Mouse (Mus musculus) testis, adult 2 months (tissue): ENCODE measurements around the gene Gm10153. TPM values are rescaled to one million over a fixed set of nuclear protein-coding genes. Genes with fewer than 3 reads are reported as not detected.
"Not testable (repeated sequence)": the region's sequence is repeated elsewhere in the genome, so short reads cannot be mapped to it uniquely, and the experiment has no call there.

Experiments used
- H3K27ac ChIP-seq: fragments of 200-500 bp; 2 replicates; pipeline ENCODE4 v1.5.1; 2012; ENCODE audit warnings: low read depth, low read length; ENCODE audit not compliant: control insufficient read depth, insufficient read depth
- H3K27me3 ChIP-seq: fragments of 200-500 bp; 2 replicates; pipeline ENCODE4 v1.6.1; 2012; ENCODE audit warnings: mild to moderate bottlenecking, low read length, moderate library complexity; ENCODE audit not compliant: control insufficient read depth, insufficient read depth
- H3K36me3 ChIP-seq: fragments of 200-500 bp; 2 replicates; pipeline ENCODE4 v1.6.1; 2012; ENCODE audit warnings: mild to moderate bottlenecking, low read length; ENCODE audit not compliant: control insufficient read depth, insufficient read depth
- H3K4me1 ChIP-seq: fragments of 200-500 bp; 2 replicates; pipeline ENCODE4 v1.6.1; 2012; ENCODE audit warnings: low read length; ENCODE audit not compliant: control insufficient read depth, insufficient read depth
- H3K4me3 ChIP-seq: fragments of 200-500 bp; 2 replicates; pipeline ENCODE4 v1.5.1; 2012; ENCODE audit warnings: low read depth, mild to moderate bottlenecking, low read length, moderate library complexity, mixed read lengths; ENCODE audit not compliant: control insufficient read depth
- CTCF ChIP-seq: fragments of 200-500 bp; IDR thresholded peaks from 2 replicates; pipeline ENCODE4 v1.5.1; 2012; ENCODE audit warnings: low read depth, mild to moderate bottlenecking, inconsistent platforms, low read length, moderate library complexity; ENCODE audit not compliant: control insufficient read depth, insufficient read depth, insufficient replicate concordance
- POLR2A ChIP-seq: fragments of 200-500 bp; IDR thresholded peaks from 2 replicates; pipeline ENCODE4 v1.6.1; 2012; ENCODE audit warnings: low read depth, mild to moderate bottlenecking, inconsistent platforms, low read length, moderate library complexity; ENCODE audit not compliant: control insufficient read depth
- polyA plus RNA-seq: library from polyadenylated mRNA; depleted of rRNA; stranded (reverse); fragments of >200 nt; gene quantifications from 2 replicates; pipeline ENCODE4 v1.2.3, GENCODE M21; 2012; rRNA removed

Gm10153 gene
- polyA plus RNA-seq, result not detected in 2 replicates

DNA sequence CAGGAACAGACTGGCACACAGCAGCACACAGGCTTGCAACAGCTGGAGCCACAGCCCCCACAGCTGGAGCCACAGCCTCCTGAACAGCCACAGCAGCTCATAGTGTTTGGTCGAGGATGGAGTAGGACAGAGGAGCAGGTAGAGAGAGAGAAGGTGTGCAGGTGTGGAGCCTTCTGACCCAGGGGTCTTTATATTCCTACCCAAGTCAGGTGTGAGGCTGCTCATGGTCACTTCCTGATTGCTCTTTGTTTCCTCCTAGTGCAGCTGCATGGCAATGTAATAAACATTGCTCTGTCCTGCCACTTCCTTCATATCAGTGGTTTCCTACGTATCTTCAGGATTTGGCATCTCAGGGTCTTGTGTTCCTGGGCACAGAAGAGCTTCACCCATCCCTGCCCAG, at the start of gene Gm10153:
Gene Gm10153, minus strand, starts transcription at position 101 of the 400 bp plus-strand sequence.
- H3K4me3 ChIP-seq, result no peak within 1 kb of the TSS
- no peak within 1 kb of the TSS for H3K27ac ChIP-seq
- TF ChIP-seq POLR2A (no peak), CTCF (no peak)
- no peaks in the 10 kb centered on the region for H3K36me3 ChIP-seq
- H3K27me3 ChIP-seq, result no peaks in the 10 kb centered on the region
- no peaks in the 10 kb centered on the region for H3K4me1 ChIP-seq

GRCm38 (mm10) chr7:142231540-142231939, 41.4 kb upstream of the Gm10153 start:
- Histone ChIP-seq H3K27me3 (no peaks in the 10 kb centered on the region), H3K27ac (no peak overlapping the region), H3K36me3 (no peaks in the 10 kb centered on the region), H3K4me1 (no peaks in the 10 kb centered on the region), H3K4me3 (no peak overlapping the region)
- no peak for TF ChIP-seq CTCF
- TF ChIP-seq POLR2A, result no peak

DNA sequence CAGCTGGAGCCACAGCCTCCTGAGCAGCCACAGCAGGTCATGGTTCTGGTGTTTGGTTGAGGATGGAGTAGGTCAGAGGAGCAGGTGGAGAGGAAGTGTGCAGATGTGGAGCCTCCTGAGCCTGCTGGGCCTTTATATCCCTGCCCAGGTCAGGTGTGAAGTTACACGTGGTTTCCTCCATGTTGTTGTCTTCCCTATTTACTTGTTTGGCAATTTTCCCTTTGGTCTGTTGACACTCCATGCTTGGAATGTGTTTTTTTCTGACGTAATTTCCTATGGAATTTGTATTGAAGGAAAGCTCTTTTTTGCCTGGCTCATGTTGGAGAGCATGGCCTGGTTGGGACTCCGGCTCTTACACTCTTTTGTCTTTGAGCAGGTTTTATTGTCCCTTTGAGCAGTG, 39.7 kb upstream of the Gm10153 start, which contains the start of gene Krtap5-5:
Gene Krtap5-5, minus strand, starts transcription at position 101 of the 400 bp plus-strand sequence.
- not testable (repeated sequence) for H3K27ac ChIP-seq, H3K36me3 ChIP-seq, H3K27me3 ChIP-seq

GRCm38 (mm10) chr7:142224518-142224917, 34.3 kb upstream of the Gm10153 start:
- Histone ChIP-seq H3K4me1 (no peaks in the 10 kb centered on the region), H3K36me3 (no peaks in the 10 kb centered on the region), H3K27ac (no peak overlapping the region), H3K27me3 (no peaks in the 10 kb centered on the region), H3K4me3 (no peak overlapping the region)
- no peak for TF ChIP-seq POLR2A
- no peak for TF ChIP-seq CTCF

More for the DNA sequence above, 39.7 kb upstream of the Gm10153 start, which contains the start of gene Krtap5-5:
- not testable (repeated sequence) for H3K4me3 ChIP-seq, H3K4me1 ChIP-seq

- not testable (repeated sequence) for H3K4me3 ChIP-seq, H3K27ac ChIP-seq, H3K27me3 ChIP-seq, H3K36me3 ChIP-seq, H3K4me1 ChIP-seq
These were observed 21.9 kb upstream of the Gm10153 start for GRCm38 (mm10) chr7:142212136-142212535.

DNA sequence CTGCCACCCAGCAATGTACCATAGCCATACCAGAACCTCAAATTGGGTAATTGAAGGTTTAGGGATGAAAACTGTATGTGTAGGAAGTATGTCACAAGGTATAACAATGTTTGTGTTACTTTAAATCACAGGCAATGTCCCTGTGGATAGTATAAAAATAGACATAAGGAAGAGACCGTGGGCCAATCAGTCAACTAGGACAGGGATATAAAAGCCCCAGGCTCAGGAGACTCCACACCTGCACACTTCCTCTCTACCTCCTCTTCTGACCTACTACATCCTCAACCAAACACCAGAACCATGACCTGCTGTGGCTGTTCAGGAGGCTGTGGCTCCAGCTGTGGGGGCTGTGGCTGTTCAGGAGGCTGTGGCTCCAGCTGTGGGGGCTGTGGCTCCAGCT, 21.4 kb upstream of the Gm10153 start, which contains the start of gene Gm7579:
Gene Gm7579, plus strand, starts transcription at position 301 of the 400 bp plus-strand sequence.
- no peaks in the 10 kb centered on the region for H3K36me3 ChIP-seq
- no peak within 1 kb of the TSS for H3K27ac ChIP-seq
- H3K27me3 ChIP-seq, result no peaks in the 10 kb centered on the region
- no peaks in the 10 kb centered on the region for H3K4me1 ChIP-seq
- no peak for TF ChIP-seq CTCF
- TF ChIP-seq POLR2A, result no peak
- no peak within 1 kb of the TSS for H3K4me3 ChIP-seq

DNA sequence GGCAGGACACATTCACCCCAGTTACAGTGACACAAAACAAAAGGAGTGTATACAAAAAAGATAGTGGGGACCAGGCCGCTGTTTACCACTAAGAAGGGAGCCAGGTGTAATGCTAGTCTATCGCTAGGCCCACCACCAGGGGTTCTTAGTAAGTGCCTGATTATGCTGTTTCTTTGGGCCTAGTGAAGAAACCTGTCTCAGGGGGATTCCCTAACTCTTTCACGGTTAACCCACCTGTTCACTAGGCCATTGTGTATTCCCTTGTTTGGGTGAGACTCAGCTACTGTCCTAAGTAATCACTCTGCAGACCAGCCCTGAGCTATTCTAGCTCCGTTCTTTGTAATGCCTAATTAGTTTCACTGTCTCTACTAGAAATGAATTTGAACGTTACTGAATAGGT, 16.7 kb upstream of the Gm10153 start:
- not testable (repeated sequence) for H3K4me3 ChIP-seq, H3K27me3 ChIP-seq, H3K4me1 ChIP-seq, H3K27ac ChIP-seq, H3K36me3 ChIP-seq

DNA sequence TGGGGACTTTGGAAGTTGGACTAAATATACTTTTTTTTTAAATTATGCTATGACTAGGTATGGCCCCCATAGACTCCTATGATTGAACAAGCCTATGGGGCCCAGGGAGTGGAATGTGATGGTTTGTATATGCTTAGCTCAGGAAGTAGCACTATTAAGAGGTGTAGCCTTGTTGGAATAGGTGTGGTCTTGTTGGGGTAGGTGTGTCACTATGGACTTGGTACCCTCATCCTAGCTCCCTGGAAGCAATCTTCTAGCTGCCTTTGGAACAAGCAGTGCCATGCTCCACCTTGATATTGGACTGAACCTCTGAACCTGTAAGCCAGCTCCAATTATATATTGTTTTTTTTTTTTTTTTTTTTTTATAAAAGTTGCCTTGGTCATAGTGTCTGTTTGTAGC, 15.3 kb upstream of the Gm10153 start:
- TF ChIP-seq POLR2A (no peak), CTCF (no peak)
- H3K4me3 ChIP-seq, result no peak overlapping the region
- H3K36me3 ChIP-seq, result no peaks in the 10 kb centered on the region
- no peaks in the 10 kb centered on the region for H3K27me3 ChIP-seq
- H3K27ac ChIP-seq, result no peak overlapping the region
- no peaks in the 10 kb centered on the region for H3K4me1 ChIP-seq
